Mouse (Mus musculus) heart, postnatal 4 days (tissue): ENCODE results near the gene Gm11639. TPM values are rescaled to one million over a fixed set of nuclear protein-coding genes. Genes with fewer than 3 reads are reported as not detected.

Experiments used
- DNase-seq: peaks from one replicate; pipeline ENCODE4 v3.0.0; 2021
- total RNA-seq, 2 experiments: library from RNA; stranded (reverse); gene quantifications; 2 replicates each; pipeline ENCODE4 v1.2.3; 2021

Gm11639 gene
- total RNA-seq, 2 experiments from 2014 or later = 0.05 to 0.07 TPM

- no peak for DNase-seq
Observed at GRCm38 (mm10) chr11:105155915-105156314, 470.4 kb downstream of the Gm11639 start.

- peak; percentile 25 for DNase-seq
Observed at GRCm38 (mm10) chr11:105156748-105157267, 471.3 kb downstream of the Gm11639 start.

GRCm38 (mm10) chr11:105158047-105158446 lies 472.5 kb downstream of the Gm11639 start:
- DNase-seq = no peak

- no peak for DNase-seq
Observed at GRCm38 (mm10) chr11:105159673-105160360, 474.3 kb downstream of the Gm11639 start.

DNA sequence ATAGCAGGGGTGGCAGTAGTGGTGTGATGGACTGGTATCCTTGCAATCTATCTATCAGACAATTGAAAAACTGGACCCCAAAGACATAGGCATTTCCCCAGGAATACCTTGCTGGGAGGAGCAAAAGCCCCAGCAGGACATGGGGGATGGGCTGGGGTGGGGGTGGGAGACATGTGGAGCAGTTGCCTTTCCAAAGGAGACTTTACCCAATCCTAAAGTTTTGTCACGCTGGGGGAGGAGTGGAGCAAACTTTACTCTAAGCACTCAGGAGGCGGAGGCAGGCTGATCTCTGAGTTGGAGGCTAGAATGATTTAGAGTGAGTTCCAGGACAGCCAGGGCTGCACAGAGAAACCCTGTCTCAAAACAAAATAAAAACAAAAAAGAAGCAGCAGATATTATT lies 475.9 kb downstream of the Gm11639 start:
- DNase-seq = no peak

DNA sequence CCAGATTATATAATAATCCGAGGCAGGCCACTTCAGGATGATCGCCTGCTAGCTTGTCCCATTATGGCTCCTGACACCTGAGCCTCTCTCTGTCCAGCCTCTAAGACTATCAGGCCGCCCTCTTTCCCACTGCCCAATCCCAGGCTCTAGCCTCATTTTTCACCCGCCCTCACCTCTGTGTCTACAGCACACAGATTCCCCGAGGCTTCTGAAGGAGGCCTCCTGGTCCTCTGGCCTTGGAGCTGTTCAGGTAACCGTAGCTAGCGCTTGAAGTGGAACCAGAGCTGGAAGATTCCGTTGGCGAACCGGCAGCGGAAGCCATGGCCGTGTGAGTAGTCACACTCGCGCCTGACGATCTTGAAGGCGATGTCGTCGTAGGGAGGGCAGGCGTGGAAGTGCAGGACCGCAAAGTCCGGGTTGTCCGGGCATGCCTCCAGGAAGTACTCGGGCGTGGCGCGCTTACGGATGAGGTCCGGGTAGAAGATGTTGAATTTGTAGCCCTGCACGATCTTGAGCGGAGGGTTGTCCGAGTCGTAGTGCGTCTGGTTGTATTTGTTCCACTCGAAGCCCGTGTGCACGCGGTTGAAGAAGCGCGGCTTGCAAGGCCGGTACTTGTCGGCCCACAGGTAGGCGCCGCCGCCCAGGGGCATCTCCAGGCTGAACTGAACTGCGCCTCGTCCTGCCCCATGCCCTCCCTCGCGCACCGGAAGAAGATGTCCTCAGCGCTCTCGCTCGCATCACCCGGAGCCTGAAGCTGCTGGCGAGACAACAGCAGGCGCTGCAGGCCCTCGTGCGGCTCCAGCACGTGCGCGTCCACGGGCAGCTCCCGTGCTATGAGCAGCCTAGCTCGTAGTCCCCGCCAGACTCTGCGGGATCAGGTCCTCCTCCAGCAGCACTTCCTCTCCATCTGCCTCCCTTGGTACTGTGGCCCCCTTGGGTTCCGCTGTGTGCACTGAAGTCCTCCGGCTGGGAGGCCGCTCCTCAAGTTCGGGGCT lies 479.3 kb downstream of the Gm11639 start:
- no peak for DNase-seq

- DNase-seq = no peak
Observed at GRCm38 (mm10) chr11:105166780-105167179, 481.3 kb downstream of the Gm11639 start.

Other genes starting within 250 kb of the Gm11639 start
- gene Kansl1, start 216.8 kb upstream of the Gm11639 start, total RNA-seq = 10 to 100 TPM; 35.5 TPM
- gene Cdc27, start 135.1 kb upstream of the Gm11639 start, total RNA-seq = 10 to 100 TPM; 44.5 to 49.0 TPM
- 100 to 1,000 TPM; 908 to 955 TPM for gene Myl4, start 135.0 kb upstream of the Gm11639 start, total RNA-seq
- gene Itgb3, start 77.7 kb upstream of the Gm11639 start, total RNA-seq = 1 to 10 TPM; 6.8 to 6.9 TPM